Mouse (Mus musculus): ENCODE data around the gene Hnrnpm. TPM values are rescaled to one million over a fixed set of nuclear protein-coding genes. Genes with fewer than 3 reads are reported as not detected.

Gene Hnrnpm
- 448 and 832 TPM in 2 replicates for polyA plus RNA-seq (2012; rRNA removed)

GRCm38 (mm10) chr17:33686760-33687159 is at the start of gene Hnrnpm:
TSS of gene Hnrnpm (minus strand) at chr17:33686860.

GRCm38 (mm10) chr17:33718384-33718881 is 31.8 kb upstream of the Hnrnpm start, which contains the start of gene March2:
TSS of gene March2 (minus strand) at chr17:33718670.

GRCm38 (mm10) chr17:33637516-33638276 is 49.0 kb downstream of the Hnrnpm start, which contains the start of gene Pram1:
TSS of gene Pram1 (plus strand) at chr17:33638056.

GRCm38 (mm10) chr17:33628621-33629486 is 57.8 kb downstream of the Hnrnpm start, which contains the start of gene Zfp414:
TSS of gene Zfp414 (plus strand) at chr17:33629090.

Other genes with a start within 250 kb of the Hnrnpm start
- gene Adamts10, start 162.7 kb downstream of the Hnrnpm start, polyA plus RNA-seq (2012; rRNA removed), result 78.9 and 124 TPM in 2 replicates
- 1.7 TPM in 2 replicates for gene Myo1f, start 131.2 kb downstream of the Hnrnpm start, polyA plus RNA-seq (2012; rRNA removed)
- 46.5 and 72.9 TPM in 2 replicates for gene Zfp414, start 57.8 kb downstream of the Hnrnpm start, polyA plus RNA-seq (2012; rRNA removed)
- 0.60 and 0.77 TPM in 2 replicates for gene Pram1, start 48.8 kb downstream of the Hnrnpm start, polyA plus RNA-seq (2012; rRNA removed)
- gene March2, start 31.8 kb upstream of the Hnrnpm start, polyA plus RNA-seq (2012; rRNA removed), result 35.1 and 48.1 TPM in 2 replicates
- 229 and 347 TPM in 2 replicates for gene Rab11b, start 73.7 kb upstream of the Hnrnpm start, polyA plus RNA-seq (2012; rRNA removed)
- 9.9 and 15.8 TPM in 2 replicates for gene Angptl4, start 95.0 kb upstream of the Hnrnpm start, polyA plus RNA-seq (2012; rRNA removed)
- 26.6 and 36.0 TPM in 2 replicates for gene Kank3, start 123.7 kb upstream of the Hnrnpm start, polyA plus RNA-seq (2012; rRNA removed)
- gene Rps28, start 137.7 kb upstream of the Hnrnpm start, polyA plus RNA-seq (2012; rRNA removed), result 1,507 and 1,646 TPM in 2 replicates
- gene Ndufa7, start 137.7 kb upstream of the Hnrnpm start, polyA plus RNA-seq (2012; rRNA removed), result 204 and 305 TPM in 2 replicates
- gene Cd320, start 156.2 kb upstream of the Hnrnpm start, polyA plus RNA-seq (2012; rRNA removed), result 44.5 and 53.5 TPM in 2 replicates
- not detected in 2 replicates for gene Gm7029, start 187.0 kb upstream of the Hnrnpm start, polyA plus RNA-seq (2012; rRNA removed)
- 69.2 and 101 TPM in 2 replicates for gene Kifc1, start 203.8 kb upstream of the Hnrnpm start, polyA plus RNA-seq (2012; rRNA removed)
- gene Platr17, start 218.3 kb upstream of the Hnrnpm start, polyA plus RNA-seq (2012; rRNA removed), result 0.31 and 0.34 TPM in 2 replicates
- gene Daxx, start 222.6 kb upstream of the Hnrnpm start, polyA plus RNA-seq (2012; rRNA removed), result 44.9 and 59.5 TPM in 2 replicates
- 10.9 and 14.0 TPM in 2 replicates for gene Tapbp, start 229.0 kb upstream of the Hnrnpm start, polyA plus RNA-seq (2012; rRNA removed)
- 29.6 and 32.9 TPM in 2 replicates for gene Zbtb22, start 229.0 kb upstream of the Hnrnpm start, polyA plus RNA-seq (2012; rRNA removed)
- gene Rgl2, start 242.7 kb upstream of the Hnrnpm start, polyA plus RNA-seq (2012; rRNA removed), result 130 and 228 TPM in 2 replicates